Mouse (Mus musculus) lung, adult 2 months (tissue): ENCODE measurements at regions not wholly inside any gene's neighbourhood (a gene's known extent, or its start where the extent isn't known, plus 50 kb on each side); places are given as distances from the start of the nearest gene placed in this dataset.

Source experiments
- CTCF ChIP-seq: fragments of 200-500 bp; IDR thresholded peaks from 2 replicates; pipeline ENCODE4 v1.5.1; 2011; ENCODE audit warnings: mild to moderate bottlenecking, low read length, control low read depth; ENCODE audit not compliant: insufficient read depth
- POLR2A ChIP-seq: fragments of 200-500 bp; IDR thresholded peaks from 2 replicates; pipeline ENCODE4 v1.6.1; 2011; ENCODE audit warnings: low read depth, mild to moderate bottlenecking, control low read depth, low read length, borderline replicate concordance; ENCODE audit errors: extremely low read depth

DNA sequence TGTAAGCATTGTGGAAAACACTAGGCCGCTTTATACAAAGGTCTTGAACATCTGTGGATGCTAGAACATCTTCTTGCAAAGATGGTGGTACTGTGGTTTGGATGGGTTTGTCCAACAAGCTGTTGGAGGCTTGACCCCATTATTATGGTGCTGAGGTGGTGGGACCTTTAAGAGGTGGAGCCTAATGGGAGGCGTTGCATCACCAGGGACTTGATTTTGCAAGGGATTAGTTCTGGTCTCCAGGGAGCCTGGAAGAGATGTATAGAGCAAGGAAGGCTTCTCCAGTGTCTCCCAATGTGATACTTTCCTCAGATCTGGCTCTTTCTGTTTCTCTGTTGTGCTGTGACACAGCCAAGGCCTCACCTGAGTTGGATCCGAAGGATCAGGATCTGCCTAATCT is 79.4 kb upstream of the Klf13 start:
- TF ChIP-seq POLR2A: no peak
- no peak for TF ChIP-seq CTCF
